Mouse (Mus musculus) myocyte (in vitro differentiated cells): Measurements from ENCODE around the gene Cnpy4.

ENCODE experiments used
- CEBPB ChIP-seq: IDR thresholded peaks from 2 replicates; pipeline ENCODE4 v1.6.1; 2011; ENCODE audit warnings: mild to moderate bottlenecking, moderate library complexity; ENCODE audit not compliant: poor library complexity, insufficient read depth, severe bottlenecking
- E2F4 ChIP-seq: IDR thresholded peaks from one replicate; pipeline ENCODE4 v1.6.1; 2011; ENCODE audit warnings: mild to moderate bottlenecking, control low read depth, moderate library complexity; ENCODE audit not compliant: insufficient read depth
- MAX ChIP-seq: IDR thresholded peaks from one replicate; pipeline ENCODE4 v1.6.1; 2011; ENCODE audit warnings: low read depth, mild to moderate bottlenecking, control low read depth
- MYOD1 ChIP-seq, 3 experiments: IDR thresholded peaks; one replicate each; pipeline ENCODE4 v1.6.1; 2011; ENCODE audit warnings: control low read depth in 2 of 3, low read depth in 2 of 3, mild to moderate bottlenecking in 2 of 3, moderate library complexity in 1 of 3; ENCODE audit not compliant: insufficient read length in 2 of 3, control insufficient read depth in 1 of 3
- MYOG ChIP-seq, 3 experiments: IDR thresholded peaks; one replicate each; pipeline ENCODE4 v1.6.1; 2011; ENCODE audit warnings: control low read depth in 2 of 3, low read depth in 2 of 3, mild to moderate bottlenecking in 2 of 3; ENCODE audit not compliant: insufficient read length in 2 of 3, control insufficient read depth in 1 of 3, insufficient read depth in 1 of 3
- POLR2A ChIP-seq: IDR thresholded peaks from one replicate; pipeline ENCODE4 v1.6.1; 2011; ENCODE audit warnings: low read depth, mild to moderate bottlenecking, control low read depth, moderate library complexity; ENCODE audit not compliant: insufficient read length
- POLR2AphosphoS2 ChIP-seq: IDR thresholded peaks from one replicate; pipeline ENCODE4 v1.6.1; 2011; ENCODE audit warnings: low read depth, control low read depth; ENCODE audit not compliant: insufficient read length
- SRF ChIP-seq: IDR thresholded peaks from one replicate; pipeline ENCODE4 v1.6.1; 2011; ENCODE audit warnings: low read depth; ENCODE audit not compliant: control insufficient read depth, insufficient read length
- TCF12 ChIP-seq: IDR thresholded peaks from one replicate; pipeline ENCODE4 v1.6.1; 2011; ENCODE audit warnings: mild to moderate bottlenecking, control low read depth; ENCODE audit not compliant: poor library complexity, insufficient read depth, severe bottlenecking
- TCF3 ChIP-seq: IDR thresholded peaks from one replicate; pipeline ENCODE4 v1.6.1; 2011; ENCODE audit warnings: low read depth, control low read depth; ENCODE audit not compliant: insufficient read length
- USF1 ChIP-seq: IDR thresholded peaks from one replicate; pipeline ENCODE4 v1.6.1; 2011; ENCODE audit warnings: low read depth, mild to moderate bottlenecking, control low read depth, moderate library complexity

DNA sequence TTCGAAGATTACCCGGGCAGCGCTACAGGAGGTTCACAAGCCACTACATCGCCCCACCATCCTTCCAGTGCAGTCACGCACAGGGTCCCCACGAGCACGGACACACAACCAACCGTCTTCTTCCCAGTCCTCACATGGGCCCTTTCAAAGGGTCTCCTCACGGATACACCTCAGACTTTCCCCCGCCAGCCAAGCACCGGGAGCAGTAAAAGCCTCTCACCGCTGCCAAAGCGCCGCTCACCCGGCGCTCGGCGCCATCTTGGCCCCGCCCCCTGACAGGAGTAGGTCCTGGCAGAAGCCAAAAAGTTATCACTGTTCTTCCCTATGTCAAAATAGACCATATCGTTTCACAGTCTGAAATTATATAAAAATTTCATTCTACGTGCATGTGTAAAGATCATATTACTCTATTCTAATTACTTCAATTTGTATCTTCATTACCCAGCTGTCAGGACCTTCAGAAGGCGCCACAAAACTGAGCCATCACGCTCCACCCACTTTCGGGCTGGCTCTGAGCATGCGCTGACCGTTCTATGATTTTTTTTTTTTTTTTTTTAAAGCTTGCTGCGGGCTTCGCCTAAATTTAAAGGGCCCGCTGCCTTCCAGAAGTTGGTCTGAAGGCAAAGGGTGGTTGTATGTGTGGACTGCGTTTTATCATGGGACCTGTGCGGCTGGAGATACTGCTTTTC is at the start of gene Cnpy4, which contains the start of gene Taf6:
- TF ChIP-seq POLR2A (peak; percentile 81), MYOG (IDR thresholded peaks at IDR 0.05; ENCODE audit: control insufficient read depth in 1 of 3, insufficient read depth in 1 of 3, insufficient read length in 2 of 3, low read depth in 2 of 3) (no peak), E2F4 (no peak), USF1 (no peak), TCF3 (no peak), MYOD1 (IDR thresholded peaks at IDR 0.05; ENCODE audit: control insufficient read depth in 1 of 3, insufficient read length in 2 of 3, low read depth in 2 of 3) (no peak), POLR2AphosphoS2 (peak; percentile 68), CEBPB (no peak), MAX (no peak), TCF12 (no peak), SRF (no peak)
